Comparison of ENCODE assay signal across 9 mouse cellular contexts in the genomic region with DNA sequence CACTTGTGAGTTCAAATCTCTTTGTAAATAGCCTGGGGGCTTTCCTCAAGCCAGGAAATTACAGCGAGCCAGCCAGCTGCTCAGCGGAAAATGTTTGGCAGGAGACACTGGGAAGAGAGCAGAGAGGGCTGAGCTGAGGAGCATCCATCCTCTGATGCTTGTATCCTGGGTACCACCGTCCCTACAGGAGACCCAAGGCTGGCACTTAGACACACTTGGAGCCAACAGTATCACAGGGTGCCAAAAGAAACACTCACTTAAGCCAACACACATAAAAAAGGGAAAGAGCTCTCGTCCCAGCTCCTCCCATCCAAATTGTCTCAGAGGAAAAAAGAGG. TPM values are rescaled to one million over a fixed set of nuclear protein-coding genes. Genes with fewer than 3 reads are reported as not detected.
DNase-seq lines count a peak whose midpoint lies in the region; ATAC-seq and TF ChIP-seq lines count a peak whose summit lies in the region.
"Had no signal": no experiment of that assay in that cellular context is flagged by ENCODE, and none has a peak within 500 bp of the region (broad histone marks: within the 10 kb centered on the region; RNA-seq: fewer than 3 reads in every experiment).

No protein-coding gene starts in this region.

- no peak for ATAC-seq in kidney, embryonic 15.5 days (replicated peaks; ENCODE audit: low FRiP score)
- ATAC-seq in hindbrain, embryonic 11.5 days (ENCODE audit: low FRiP score) = no peak
- ATAC-seq in midbrain, postnatal 0 days (ENCODE audit: low FRiP score) = 0 out of 2 replicates have a peak, but pooled peaks have one; percentile 57
- no peak for ATAC-seq in megakaryocyte progenitor cell, adult 5-6 weeks (replicated peaks; ENCODE audit: poor library complexity)
- no peak for ATAC-seq in granulocyte monocyte progenitor cell, adult 5-6 weeks (replicated peaks; ENCODE audit: poor library complexity, severe bottlenecking)
- no peak for ATAC-seq in erythroblast, adult 5-6 weeks (replicated peaks; ENCODE audit: low FRiP score, poor library complexity, severe bottlenecking)

- peaks cover 11% of the 10 kb centered on the region for H3K4me1 ChIP-seq in kidney, embryonic 15.5 days
- H3K4me1 ChIP-seq in embryonic facial prominence, embryonic 10.5 days = peaks cover 6% of the 10 kb centered on the region
- H3K4me1 ChIP-seq in hindbrain, embryonic 11.5 days (replicated peaks; ENCODE audit: control insufficient read depth, insufficient read depth, low read length) = no peaks in the 10 kb centered on the region
- H3K4me1 ChIP-seq in midbrain, postnatal 0 days (ENCODE audit: insufficient read depth, low read length) = no peaks in the 10 kb centered on the region

- no peaks in the 10 kb centered on the region for H3K9me3 ChIP-seq in kidney, embryonic 15.5 days (replicated peaks)
- H3K9me3 ChIP-seq in embryonic facial prominence, embryonic 10.5 days = no peaks in the 10 kb centered on the region
- no peaks in the 10 kb centered on the region for H3K9me3 ChIP-seq in hindbrain, embryonic 11.5 days (ENCODE audit: control insufficient read depth, low read length)
- no peaks in the 10 kb centered on the region for H3K9me3 ChIP-seq in midbrain, postnatal 0 days (ENCODE audit: low read length)

- H3K4me2 ChIP-seq in kidney, embryonic 15.5 days = peak overlapping the region; percentile 61
- H3K4me2 ChIP-seq in hindbrain, embryonic 11.5 days (replicated peaks; ENCODE audit: low read depth, low read length) = peak overlapping the region; percentile 94
- H3K4me2 ChIP-seq in midbrain, postnatal 0 days (ENCODE audit: low read depth, low read length, poor library complexity, severe bottlenecking) = peak overlapping the region; percentile 87

- H3K27ac ChIP-seq in kidney, embryonic 15.5 days = no peak overlapping the region
- H3K27ac ChIP-seq in embryonic facial prominence, embryonic 10.5 days (replicated peaks) = no peak overlapping the region; the same call in 1 of the 2 replicates
- no peak overlapping the region for H3K27ac ChIP-seq in hindbrain, embryonic 11.5 days (ENCODE audit: low read depth, low read length)
- H3K27ac ChIP-seq in midbrain, postnatal 0 days (ENCODE audit: low read depth, low read length) = peak overlapping the region; percentile 8; the same call in 1 of the 2 replicates

- no peak overlapping the region for H3K9ac ChIP-seq in kidney, embryonic 15.5 days
- peak overlapping the region; percentile 58 for H3K9ac ChIP-seq in hindbrain, embryonic 11.5 days (ENCODE audit: low read depth, low read length)
- peak overlapping the region; percentile 40 for H3K9ac ChIP-seq in midbrain, postnatal 0 days (replicated peaks; ENCODE audit: low read length, poor library complexity, severe bottlenecking)

- no peak for DNase-seq in kidney, adult 11 months
- DNase-seq in embryonic facial prominence, embryonic 10.5 days (ENCODE audit: low spot score) = no peak
- no peak for DNase-seq in hindbrain, embryonic 11.5 days (ENCODE audit: low spot score)
- DNase-seq in midbrain, postnatal 0 days (ENCODE audit: low spot score) = peak; percentile 72

- H3K36me3 ChIP-seq in kidney, embryonic 15.5 days = no peaks in the 10 kb centered on the region
- H3K36me3 ChIP-seq in embryonic facial prominence, embryonic 10.5 days (replicated peaks) = no peaks in the 10 kb centered on the region
- H3K36me3 ChIP-seq in hindbrain, embryonic 11.5 days (ENCODE audit: control insufficient read depth, insufficient read depth, low read length) = no peaks in the 10 kb centered on the region
- no peaks in the 10 kb centered on the region for H3K36me3 ChIP-seq in midbrain, postnatal 0 days (ENCODE audit: insufficient read depth, low read length)

- WGBS in kidney, embryonic 15.5 days = 4% methylated on average over 4 of the region's 4 CpGs
- WGBS in embryonic facial prominence, embryonic 10.5 days = 3% methylated on average over 4 of the region's 4 CpGs
- WGBS in hindbrain, embryonic 11.5 days = 4% methylated on average over 4 of the region's 4 CpGs
- 3% methylated on average over 4 of the region's 4 CpGs for WGBS in midbrain, postnatal 0 days

- peak overlapping the region; percentile 35 for H3K4me3 ChIP-seq in kidney, embryonic 15.5 days (replicated peaks)
- H3K4me3 ChIP-seq in embryonic facial prominence, embryonic 10.5 days = peak overlapping the region; percentile 64
- peak overlapping the region; percentile 44 for H3K4me3 ChIP-seq in hindbrain, embryonic 11.5 days (ENCODE audit: low read depth, low read length)
- H3K4me3 ChIP-seq in midbrain, postnatal 0 days (ENCODE audit: low read depth, low read length) = peak overlapping the region; percentile 47

- no peak for TF ChIP-seq CTCF in midbrain, postnatal 0 days (IDR thresholded peaks at IDR 0.05)

- peaks cover 34% of the 10 kb centered on the region for H3K27me3 ChIP-seq in kidney, embryonic 15.5 days
- peaks cover 26% of the 10 kb centered on the region for H3K27me3 ChIP-seq in embryonic facial prominence, embryonic 10.5 days (replicated peaks; ENCODE audit: low read depth, poor library complexity, severe bottlenecking)
- H3K27me3 ChIP-seq in hindbrain, embryonic 11.5 days (ENCODE audit: control insufficient read depth, insufficient read depth, low read length) = no peaks in the 10 kb centered on the region
- no peaks in the 10 kb centered on the region for H3K27me3 ChIP-seq in midbrain, postnatal 0 days (ENCODE audit: insufficient read depth, low read length)

RNA-seq across cellular contexts. Expression of a gene that starts 0.8 kb away (rescaled TPM):
- 0.33 and 0.51 TPM in 2 replicates for polyA plus RNA-seq in kidney, embryonic 15.5 days (2015; fragmentation: Nextera tagmentation; extraction: Ambion mirVana)
- polyA plus RNA-seq in embryonic facial prominence, embryonic 10.5 days (2016; fragmentation: Nextera tagmentation; extraction: Ambion mirVana) = 2.6 TPM in 2 replicates
- 10.0 and 19.3 TPM in 2 replicates for polyA plus RNA-seq in hindbrain, embryonic 11.5 days (2014; fragmentation: Nextera tagmentation; extraction: Ambion mirVana)
- total RNA-seq in midbrain, postnatal 0 days (2014; rRNA removed) = 36.3 and 44.6 TPM in 2 replicates
- polyA plus RNA-seq in midbrain, postnatal 0 days (2015; fragmentation: Nextera tagmentation; extraction: Ambion mirVana) = 15.2 and 16.9 TPM in 2 replicates
- total RNA-seq in megakaryocyte progenitor cell, adult 5-6 weeks (2015) = not detected in 2 replicates
- not detected in 2 replicates for total RNA-seq in megakaryocyte progenitor cell, adult 5-6 weeks (2017)
- not detected in 2 replicates for total RNA-seq in granulocyte monocyte progenitor cell, adult 5-6 weeks (2014; fragmentation: Nextera tagmentation)
- not detected in 2 replicates for total RNA-seq in granulocyte monocyte progenitor cell, adult 5-6 weeks (2017)
- total RNA-seq in erythroblast, adult 5-6 weeks (2015; ENCODE audit: low replicate concordance) = not detected in 2 replicates
- 0.28 TPM in 1 of 2 replicates, not detected in the other for total RNA-seq in erythroblast, adult 5-6 weeks (2017; ENCODE audit: low replicate concordance)
- total RNA-seq: megakaryocyte-erythroid progenitor cell, adult 5-6 weeks had no signal

Comparison
In these comparisons a context has a peak if more than half of its experiments do, and no peak if none do; other contexts are left out.
1. RNA of a gene that starts 0.8 kb away (total RNA-seq): 36.3 to 44.6 TPM in midbrain, postnatal 0 days; not detected in megakaryocyte progenitor cell, adult 5-6 weeks, not detected in granulocyte monocyte progenitor cell, adult 5-6 weeks and 0.28 TPM in erythroblast, adult 5-6 weeks; every median in the first group is over 10 times any median in the second.
2. Peak in every context shown above with its lines, with median percentiles within 50 percentile points of each other: H3K4me2 ChIP-seq and H3K4me3 ChIP-seq.